Mouse (Mus musculus): ENCODE results near the gene Pnp2. TPM values are rescaled to one million over a fixed set of nuclear protein-coding genes. Genes with fewer than 3 reads are reported as not detected.
"Not testable (repeated sequence)": the region's sequence is repeated elsewhere in the genome, so short reads cannot be mapped to it uniquely, and the experiment has no call there.

Gene Pnp2
- total RNA-seq, 2 experiments from 2014 or later: 2.1 to 2.7 TPM

DNA sequence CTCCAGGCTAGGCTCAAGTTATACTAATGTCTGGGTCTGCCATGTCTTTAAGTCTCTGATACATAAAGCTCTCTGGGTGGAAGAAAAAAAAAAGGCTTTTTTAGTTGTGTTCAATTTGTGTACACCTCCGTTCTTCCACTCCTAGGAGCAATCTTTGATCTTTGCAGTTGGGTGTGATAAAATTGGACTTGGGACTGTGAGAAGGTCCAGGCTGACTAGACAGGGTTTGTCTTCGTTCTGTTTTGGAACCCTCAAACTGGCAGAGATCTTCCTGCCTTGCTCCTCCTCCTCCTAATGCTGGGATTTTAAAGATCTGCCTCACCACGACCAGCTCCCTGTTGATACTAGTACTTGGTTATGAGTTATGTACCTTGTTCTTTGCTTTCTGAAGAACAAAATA, 1.4 kb downstream of the Pnp2 start:
- not testable (repeated sequence) for DNase-seq

DNA sequence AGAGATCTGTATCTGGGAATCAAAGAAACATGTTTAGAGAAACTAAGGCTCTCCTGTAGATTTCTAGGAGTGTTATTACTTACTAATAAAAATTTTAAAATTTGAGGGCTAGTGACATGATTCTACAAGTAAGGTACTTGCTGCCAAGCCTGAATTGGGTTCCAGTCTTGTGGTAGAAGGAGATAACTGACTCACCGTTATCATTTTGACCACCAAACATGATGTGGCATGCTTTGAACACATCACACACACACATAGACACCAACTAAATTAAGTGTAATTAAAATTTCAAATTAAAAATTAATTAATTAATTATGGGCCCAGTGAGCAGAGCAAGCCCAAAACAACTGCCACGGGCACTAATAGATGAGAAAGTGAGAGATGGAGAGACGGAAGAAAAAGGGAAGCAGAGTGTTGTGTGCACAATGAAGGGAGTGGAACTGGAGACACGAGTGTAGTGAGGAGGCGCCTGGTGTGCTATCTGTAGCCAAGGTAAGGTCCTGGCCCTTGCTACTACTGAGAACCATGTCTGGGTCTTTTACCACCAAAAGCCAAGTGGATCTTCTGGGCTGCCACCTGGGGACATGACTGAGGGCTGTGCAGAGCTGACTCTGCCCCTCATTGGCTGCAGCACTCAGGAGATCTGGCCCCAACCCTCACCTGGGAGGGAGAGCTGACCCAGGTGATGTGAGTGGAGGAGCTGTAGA, 2.6 kb downstream of the Pnp2 start:
- not testable (repeated sequence) for DNase-seq

DNA sequence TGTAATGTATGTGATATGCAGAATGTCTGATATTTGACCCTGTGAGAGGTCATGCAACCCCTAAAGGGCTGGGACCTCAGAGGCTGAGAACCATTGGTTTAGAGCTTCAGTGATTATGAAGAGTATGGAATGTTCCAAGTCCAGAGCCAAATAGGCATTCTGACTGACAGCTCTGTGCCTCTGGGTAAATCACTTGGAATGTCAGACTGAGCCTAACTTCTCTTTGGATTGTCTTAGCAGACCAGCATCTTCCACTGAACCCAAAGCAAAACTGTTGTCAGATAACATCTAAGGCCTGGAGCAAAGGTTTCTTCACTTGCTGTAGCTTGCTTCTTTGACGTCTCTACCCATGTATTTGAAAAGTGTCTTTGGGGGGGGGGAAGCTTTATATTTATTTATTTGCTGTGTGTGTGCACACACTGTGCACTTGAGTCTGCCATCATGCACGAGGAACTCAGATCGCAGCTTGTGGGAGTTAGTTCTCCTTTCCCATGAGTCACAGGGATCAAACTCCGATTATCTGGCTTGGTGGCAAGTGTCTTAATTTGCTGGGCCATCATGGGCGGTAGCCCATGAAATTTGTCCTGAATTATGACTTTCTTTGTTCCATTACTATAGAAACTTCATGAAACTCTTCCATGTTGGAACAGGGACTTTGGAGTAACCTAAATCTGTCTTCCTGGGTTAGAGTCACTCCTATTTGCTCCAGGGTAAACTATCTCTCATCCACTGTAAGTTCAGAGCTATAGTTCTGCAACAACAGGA, 12.6 kb downstream of the Pnp2 start:
- no peak for DNase-seq

DNA sequence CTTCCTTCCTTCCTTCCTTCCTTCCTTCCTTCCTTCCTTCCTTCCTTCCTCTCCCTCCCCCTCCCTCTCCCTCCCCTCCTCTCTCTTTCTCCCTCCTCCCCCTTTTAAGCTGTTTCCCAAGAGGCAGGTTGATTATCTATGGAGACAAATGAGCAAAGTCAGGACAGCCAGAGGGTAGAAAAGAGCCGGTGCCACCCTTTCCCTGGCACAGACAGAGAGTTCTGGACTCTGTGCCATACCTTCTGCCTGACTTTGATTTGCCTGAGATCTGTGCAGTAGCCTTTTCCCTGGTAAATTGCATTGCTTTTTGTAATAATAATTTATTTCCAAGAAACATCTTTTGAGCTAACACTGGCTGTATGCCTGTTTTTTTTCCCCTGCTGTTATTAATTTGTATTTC, 13.2 kb downstream of the Pnp2 start:
- DNase-seq: no peak

- DNase-seq: no peak
Measured at GRCm38 (mm10) chr14:50969558-50970544, 14.1 kb downstream of the Pnp2 start.

- DNase-seq: no peak
Measured at GRCm38 (mm10) chr14:50970822-50971221, 15.0 kb downstream of the Pnp2 start.

GRCm38 (mm10) chr14:50973054-50973453, 17.3 kb downstream of the Pnp2 start:
- DNase-seq: not testable (repeated sequence)

DNA sequence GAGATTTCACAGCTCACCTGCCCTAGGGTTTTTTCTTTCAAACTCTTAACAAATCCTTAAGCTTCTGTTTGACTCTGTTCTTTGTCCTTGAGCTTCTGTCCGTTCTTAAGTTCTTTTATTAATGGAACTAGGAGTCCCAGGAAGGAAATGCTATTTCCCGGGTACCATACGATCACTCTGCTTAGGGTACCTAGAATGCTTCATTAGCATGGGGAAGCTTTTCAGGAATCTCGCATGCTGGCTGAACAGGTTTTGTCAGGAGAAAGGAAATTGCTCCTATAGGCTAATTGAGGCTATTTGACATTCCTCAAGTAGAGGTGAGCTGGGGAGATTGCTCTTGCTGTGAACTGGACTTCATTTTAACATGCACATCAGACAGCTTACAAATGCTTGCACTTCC, 17.9 kb downstream of the Pnp2 start:
- no peak for DNase-seq

DNA sequence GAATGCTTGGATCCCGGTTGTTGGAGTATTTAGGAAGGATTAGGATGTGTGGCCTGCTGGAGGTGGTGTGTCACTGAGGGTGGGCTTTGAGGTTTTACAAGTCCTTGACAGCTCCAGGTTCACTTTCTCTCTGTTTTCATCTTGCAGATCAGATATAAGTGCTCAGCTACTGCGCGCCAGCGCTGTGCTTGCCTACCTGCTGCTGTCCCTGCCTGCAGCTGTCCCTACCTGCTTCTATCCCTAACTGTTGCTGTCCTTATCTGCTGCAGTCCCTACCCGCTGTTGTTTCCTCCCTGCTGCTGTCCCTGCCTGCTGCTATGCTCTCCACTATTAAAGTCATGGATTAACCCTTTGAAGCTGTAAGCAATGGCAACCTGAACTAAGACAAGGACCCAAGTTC, 19.2 kb downstream of the Pnp2 start:
- DNase-seq: no peak

GRCm38 (mm10) chr14:50976674-50977073, 20.9 kb downstream of the Pnp2 start:
- DNase-seq: peak; percentile 21

DNA sequence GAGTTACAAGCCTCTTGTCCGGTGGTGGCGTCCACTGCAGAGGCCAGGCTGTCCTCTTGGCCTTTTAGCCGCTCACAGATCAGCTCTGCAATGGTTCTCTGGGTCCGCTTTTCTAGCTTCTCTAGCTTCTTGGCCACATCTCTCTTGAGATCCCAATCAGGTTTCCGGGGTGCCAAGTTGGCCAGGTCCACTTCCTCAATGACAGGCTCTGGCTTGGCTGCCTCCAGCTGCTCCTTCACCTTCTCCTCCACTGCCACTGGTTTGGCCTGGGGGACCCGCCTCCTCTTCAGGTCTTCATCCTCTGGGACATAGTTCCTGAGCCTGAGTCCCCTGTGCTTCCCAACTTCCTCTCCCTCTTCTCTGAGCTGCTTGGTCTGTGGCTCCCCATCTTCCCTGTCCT, 22.7 kb downstream of the Pnp2 start:
- DNase-seq: not testable (repeated sequence)

DNA sequence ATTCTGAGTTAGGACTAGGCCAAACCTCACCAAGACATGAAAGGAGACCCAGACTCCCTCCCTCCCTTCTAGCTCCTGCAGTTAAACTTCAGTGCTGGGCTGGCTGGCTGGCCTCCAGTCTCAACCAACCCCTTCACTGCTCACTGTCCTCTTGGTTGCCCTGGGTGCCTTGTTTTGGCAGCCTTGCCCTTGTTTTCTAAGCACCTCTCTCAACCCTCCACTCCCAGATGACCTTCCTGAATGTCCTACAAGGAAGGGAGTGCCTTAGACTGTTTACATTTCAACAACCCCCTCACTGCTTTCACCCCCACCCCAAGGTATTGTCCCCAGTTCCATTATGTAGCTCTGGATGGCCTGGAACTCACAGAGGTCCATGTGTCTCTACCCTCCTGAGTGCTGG, 23.8 kb downstream of the Pnp2 start:
- no peak for DNase-seq

DNA sequence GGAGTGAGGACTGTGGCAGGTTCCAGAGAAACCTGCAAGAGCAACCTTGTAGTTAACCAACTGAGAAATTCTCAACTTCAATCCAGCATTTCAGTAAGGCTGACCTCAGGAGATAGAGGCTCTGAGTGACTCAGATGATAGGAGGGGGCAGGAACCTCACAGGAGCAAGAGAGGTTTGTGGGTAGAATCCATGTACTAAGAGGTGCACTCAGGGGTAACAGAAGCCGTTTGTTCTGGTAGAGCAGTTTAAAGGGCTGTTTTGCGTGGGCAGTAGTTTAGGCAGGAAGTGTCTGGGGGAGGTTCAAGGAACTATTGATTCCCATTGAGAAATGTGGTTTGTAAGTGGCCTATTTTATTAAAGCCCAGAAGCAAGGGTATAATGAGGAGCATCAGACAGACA, 25.4 kb downstream of the Pnp2 start:
- no peak for DNase-seq

DNA sequence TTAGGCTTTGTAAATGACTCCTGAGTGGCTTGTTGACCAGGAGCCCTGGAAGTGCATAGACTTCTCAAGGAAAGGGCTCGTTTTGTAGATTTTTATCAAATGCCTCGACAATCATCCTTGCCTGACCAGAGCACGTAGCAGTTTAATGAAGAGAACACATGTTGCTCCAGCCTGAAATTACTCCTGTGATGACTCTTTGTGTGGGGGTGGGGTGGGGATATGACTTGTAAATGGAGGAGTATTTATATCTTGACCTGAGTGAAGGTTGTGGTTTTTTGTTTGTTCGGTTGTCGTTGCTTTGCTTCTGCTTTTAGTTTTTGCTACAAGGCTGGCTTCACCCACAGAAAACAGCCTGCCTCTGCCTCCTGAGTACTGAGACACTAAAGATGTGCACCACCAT, 26.0 kb downstream of the Pnp2 start:
- no peak for DNase-seq

- DNase-seq: no peak
Measured at GRCm38 (mm10) chr14:50987668-50988067, 31.9 kb downstream of the Pnp2 start.

DNA sequence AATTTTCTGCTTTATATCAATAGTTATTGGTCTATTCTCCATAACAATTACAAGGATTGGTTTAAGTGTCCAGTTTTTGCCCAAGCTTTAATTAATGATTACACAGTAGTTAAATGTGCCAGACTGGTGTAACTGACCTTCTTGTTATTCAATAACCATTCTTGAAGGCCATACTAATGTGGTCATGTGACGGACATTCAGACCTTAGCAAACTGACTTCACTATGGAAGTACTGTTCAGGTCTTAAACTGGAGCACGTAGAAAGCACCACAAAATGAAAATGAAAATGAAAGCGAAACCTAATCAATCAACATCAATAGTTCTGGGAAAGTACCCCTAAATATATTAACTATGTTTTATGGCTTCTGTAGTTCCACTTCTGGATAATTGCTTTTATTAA, 35.2 kb downstream of the Pnp2 start:
- no peak for DNase-seq

GRCm38 (mm10) chr14:50997088-50997487, 41.3 kb downstream of the Pnp2 start:
- DNase-seq: no peak

DNA sequence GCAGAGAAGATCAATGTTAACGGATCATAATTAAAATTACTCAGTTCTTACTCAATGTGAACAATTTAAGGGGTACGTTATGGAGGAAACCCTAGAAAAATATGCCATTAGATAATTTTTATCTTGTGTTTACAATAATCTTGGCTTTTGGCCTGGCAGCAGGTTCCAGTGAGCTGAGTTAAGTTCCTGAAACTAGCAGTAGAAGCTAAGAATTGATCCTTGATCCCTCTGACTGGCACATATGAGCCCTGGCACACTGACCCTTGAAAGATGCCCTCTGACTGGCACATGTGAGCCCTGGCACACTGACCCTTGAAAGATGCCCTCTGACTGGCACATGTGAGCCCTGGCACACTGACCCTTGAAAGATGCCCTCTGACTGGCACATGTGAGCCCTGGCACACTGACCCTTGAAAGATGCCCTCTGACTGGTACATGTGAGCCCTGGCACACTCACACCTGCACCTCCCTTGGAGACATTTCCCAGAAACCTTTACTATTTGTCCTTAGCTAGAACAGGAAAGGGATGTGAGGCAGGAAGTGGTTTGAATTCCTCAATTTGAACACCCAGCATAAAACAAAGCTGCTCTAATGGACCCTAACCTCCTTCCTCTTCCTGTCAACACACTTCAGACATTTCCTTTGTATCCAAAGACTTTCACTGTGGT, 42.3 kb downstream of the Pnp2 start:
- no peak for DNase-seq

DNA sequence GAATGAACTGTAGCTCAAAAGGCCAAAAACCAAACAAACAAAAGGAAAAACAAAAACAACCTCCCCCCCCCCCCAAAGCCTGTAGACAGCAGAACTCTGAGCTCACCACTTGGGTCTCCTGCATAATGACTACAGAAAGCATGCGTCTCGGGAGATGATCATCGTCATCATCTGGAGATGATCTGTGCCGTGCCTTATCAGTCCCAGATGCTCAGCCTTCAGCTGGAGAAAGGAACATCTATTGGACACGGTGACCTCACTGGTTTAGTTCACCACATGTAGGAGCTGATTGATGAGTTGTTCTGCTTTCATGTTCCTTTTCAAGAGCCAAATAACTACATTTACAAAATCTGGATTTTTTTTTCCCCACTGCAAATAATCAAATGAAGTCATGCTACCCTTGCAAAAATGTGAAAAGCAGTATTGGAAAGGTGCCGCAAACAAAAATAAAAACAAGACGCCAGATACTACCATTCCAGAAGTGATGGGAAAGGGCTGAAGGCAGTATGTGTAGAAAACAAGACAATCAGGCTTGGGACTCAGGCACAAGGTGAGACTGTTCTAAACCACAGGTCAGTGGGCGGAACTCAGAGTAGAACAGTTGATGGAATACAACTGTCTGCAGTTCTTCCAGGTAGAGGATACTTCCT, 51.5 kb downstream of the Pnp2 start, which contains the start of gene Rnase10:
TSS of gene Rnase10 (plus strand) at position 600 of the 650 bp plus-strand sequence.
- no peak for DNase-seq

DNA sequence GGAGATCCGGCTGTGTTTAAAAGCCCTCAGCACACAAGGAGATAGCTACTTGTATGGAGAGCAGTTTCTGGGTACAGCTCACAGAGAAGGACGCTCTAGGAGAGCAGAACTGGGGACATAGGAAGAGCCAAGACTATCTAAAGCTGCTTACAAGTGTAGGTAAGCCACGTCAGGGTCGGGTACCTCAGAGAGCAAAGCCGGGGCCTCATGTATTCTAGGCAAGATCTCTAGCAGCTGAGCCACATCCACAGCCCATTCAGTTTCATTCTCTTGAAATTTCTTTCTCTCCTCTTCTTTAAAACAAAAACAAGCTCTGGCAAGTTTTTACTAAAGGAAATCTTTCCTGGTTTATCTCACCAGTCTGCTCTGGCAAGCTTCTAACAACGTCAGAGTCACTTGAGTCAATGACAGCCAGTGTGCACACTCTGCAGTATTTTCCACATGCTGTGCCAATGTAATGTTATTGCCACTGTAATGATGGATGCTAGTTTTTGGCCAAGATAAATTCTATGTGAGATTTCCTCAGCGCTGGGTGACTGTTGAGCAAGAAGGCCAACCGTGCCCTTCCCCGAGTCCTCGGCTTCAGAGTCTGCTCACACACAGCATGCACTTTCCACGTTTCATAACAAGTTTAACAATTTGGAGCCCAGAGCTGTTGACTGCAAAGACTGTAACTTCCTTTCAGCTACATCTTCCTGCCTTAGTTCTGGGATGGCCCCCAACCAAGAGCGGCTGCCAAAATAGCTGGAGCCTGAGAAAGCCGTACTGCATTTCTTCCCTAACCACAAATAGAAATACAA, 52.3 kb downstream of the Pnp2 start:
- DNase-seq: peak; percentile 74

DNA sequence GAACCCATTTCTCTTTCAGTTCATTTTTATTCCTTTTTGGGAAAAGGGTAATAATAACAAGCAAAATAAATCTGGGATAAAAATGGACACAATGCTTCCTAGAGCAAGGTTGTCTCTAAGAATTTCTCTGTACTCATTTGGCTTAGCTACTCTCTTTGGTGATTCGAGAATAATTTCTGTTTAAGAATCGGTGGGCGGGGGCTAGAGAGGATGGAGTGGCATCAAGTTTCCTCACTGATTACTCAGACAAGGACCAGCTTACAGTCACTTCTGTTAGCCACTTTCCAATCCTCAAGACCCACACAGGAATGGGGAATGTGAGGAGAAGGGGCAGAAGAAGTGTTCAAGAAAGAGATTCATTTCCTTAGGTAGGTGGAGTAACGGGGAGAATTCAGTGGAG, 53.0 kb downstream of the Pnp2 start:
- DNase-seq: no peak

Data from adrenal gland, postnatal 10 days (tissue).